Mouse (Mus musculus) C2C12 (cell line): ENCODE measurements around the gene Sppl2a. TPM values are rescaled to one million over a fixed set of nuclear protein-coding genes. Genes with fewer than 3 reads are reported as not detected.

Source experiments
- H3K27me3 ChIP-seq: one replicate; pipeline ENCODE4 v1.6.1; 2011; ENCODE audit not compliant: control insufficient read depth, insufficient read depth, insufficient read length
- H3K36me3 ChIP-seq: one replicate; pipeline ENCODE4 v1.6.1; 2011; ENCODE audit not compliant: control insufficient read depth, insufficient read depth
- H3K4me3 ChIP-seq: one replicate; pipeline ENCODE4 v1.5.1; 2011; ENCODE audit warnings: mild to moderate bottlenecking, control low read depth; ENCODE audit not compliant: poor library complexity, insufficient read depth, severe bottlenecking
- H3K79me2 ChIP-seq: one replicate; pipeline ENCODE4 v1.6.1; 2011; ENCODE audit not compliant: control insufficient read depth, insufficient read depth
- H3K79me3 ChIP-seq: one replicate; pipeline ENCODE4 v1.6.1; 2011; ENCODE audit warnings: low read depth, control low read depth
- H3ac ChIP-seq: one replicate; pipeline ENCODE3; 2011; ENCODE audit warnings: low read depth; ENCODE audit not compliant: control insufficient read depth, insufficient read length
- CEBPB ChIP-seq: IDR thresholded peaks from one replicate; pipeline ENCODE4 v1.6.1; 2011; ENCODE audit warnings: low read depth, mild to moderate bottlenecking, control low read depth, moderate library complexity
- CTCF ChIP-seq: IDR thresholded peaks from one replicate; pipeline ENCODE4 v1.5.1; 2011; ENCODE audit not compliant: control insufficient read depth, insufficient read depth, insufficient read length
- FOSL1 ChIP-seq: IDR thresholded peaks from one replicate; pipeline ENCODE4 v1.8.0; 2011; ENCODE audit warnings: mild to moderate bottlenecking, low read length; ENCODE audit not compliant: poor library complexity, insufficient read depth, severe bottlenecking
- MAX ChIP-seq: IDR thresholded peaks from one replicate; pipeline ENCODE4 v1.6.1; 2011; ENCODE audit warnings: mild to moderate bottlenecking, control low read depth
- MYOD1 ChIP-seq: IDR thresholded peaks from one replicate; pipeline ENCODE4 v1.6.1; 2011; ENCODE audit warnings: low read depth; ENCODE audit not compliant: control insufficient read depth, insufficient read length
- MYOG ChIP-seq: IDR thresholded peaks from one replicate; pipeline ENCODE4 v1.6.1; 2011; ENCODE audit not compliant: control insufficient read depth, insufficient read length; ENCODE audit errors: extremely low read depth
- USF1 ChIP-seq: IDR thresholded peaks from one replicate; pipeline ENCODE4 v1.6.1; 2011; ENCODE audit warnings: low read depth, mild to moderate bottlenecking, control low read depth, moderate library complexity
- polyA plus RNA-seq: library from polyadenylated mRNA; unstranded; fragments of >200 nt; fragmentation: generic; extraction: Trizol; gene quantifications from one replicate; pipeline ENCODE4 v1.2.1, GENCODE M21; 2012; ENCODE audit warnings: missing spikeins

The Sppl2a gene
- polyA plus RNA-seq, 1 experiment: 15.3 TPM

DNA sequence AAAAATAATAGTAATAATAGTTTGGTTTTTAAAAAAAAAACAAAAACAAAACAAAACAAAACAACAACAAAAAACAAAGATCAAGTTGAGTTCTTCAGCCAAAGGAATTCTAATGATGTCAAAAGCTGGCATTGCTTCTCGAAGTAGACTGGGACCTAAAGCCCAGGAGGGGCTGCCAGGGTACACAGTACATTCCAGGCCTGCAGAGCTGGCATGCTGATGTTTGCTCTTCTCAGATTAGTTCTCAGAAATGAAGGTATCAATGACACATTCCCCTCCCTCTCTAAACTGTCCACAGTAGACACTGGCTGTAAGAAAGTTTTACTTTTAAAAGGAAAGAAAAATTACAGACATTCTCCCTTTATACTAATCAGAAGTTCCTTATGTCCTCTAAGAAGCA, 16.8 kb downstream of the Sppl2a start:
- Histone ChIP-seq H3K36me3 (peaks cover 55% of the 10 kb centered on the region), H3K4me3 (no peak overlapping the region), H3K79me3 (no peaks in the 10 kb centered on the region), H3K27me3 (no peaks in the 10 kb centered on the region), H3ac (no peak overlapping the region), H3K79me2 (no peaks in the 10 kb centered on the region)
- TF ChIP-seq FOSL1 (no peak), CTCF (no peak), USF1 (no peak), MYOD1 (no peak), MYOG (no peak), CEBPB (no peak), MAX (no peak)

DNA sequence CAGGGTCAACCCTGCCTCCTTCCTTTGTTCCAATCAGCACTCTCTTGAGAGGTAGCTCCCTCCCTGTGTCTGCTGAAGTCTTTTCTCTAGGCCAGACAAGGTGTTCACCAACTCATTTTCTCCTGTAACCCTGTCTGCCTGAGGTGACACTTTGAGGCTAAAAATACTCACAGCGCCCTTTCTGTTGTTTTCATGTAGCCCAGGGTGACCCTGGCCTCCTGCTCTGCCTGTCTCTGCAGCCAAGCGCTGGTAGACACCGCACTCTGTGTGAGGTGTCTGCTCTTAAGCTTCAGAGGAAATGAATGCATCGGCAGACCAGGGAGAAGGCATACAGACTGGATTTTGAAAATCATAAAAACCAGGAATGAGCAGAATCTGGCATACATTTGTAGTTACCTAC, 18.9 kb downstream of the Sppl2a start:
- H3K36me3 ChIP-seq: peaks cover 45% of the 10 kb centered on the region
- TF ChIP-seq CTCF (no peak), MYOD1 (no peak), FOSL1 (no peak), CEBPB (no peak), USF1 (no peak), MYOG (no peak), MAX (no peak)

DNA sequence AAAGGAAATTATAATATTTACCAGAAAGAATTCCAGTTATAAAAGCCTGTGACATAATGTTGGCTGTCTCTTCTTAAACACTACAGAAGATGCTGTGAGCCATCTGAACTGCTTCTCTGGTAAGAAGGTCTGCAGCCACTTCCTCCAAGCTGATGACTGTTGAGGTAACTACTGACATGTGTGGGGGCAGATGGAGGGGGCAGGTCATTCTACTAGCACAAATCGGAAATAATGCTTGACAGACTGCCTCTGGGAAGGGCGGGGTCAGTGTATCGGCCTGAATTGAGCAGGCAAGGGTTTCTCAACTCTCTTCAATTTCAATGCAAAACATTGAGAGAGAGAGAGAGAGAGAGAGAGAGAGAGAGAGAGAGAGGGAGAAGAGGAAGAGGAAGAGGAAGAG, 28.9 kb downstream of the Sppl2a start:
- peaks cover 18% of the 10 kb centered on the region for H3K36me3 ChIP-seq
- TF ChIP-seq USF1 (no peak), MYOG (no peak), CEBPB (no peak), MAX (no peak), FOSL1 (no peak), MYOD1 (no peak)

More for the DNA sequence above, 18.9 kb downstream of the Sppl2a start:
- Histone ChIP-seq H3ac (no peak overlapping the region), H3K27me3 (no peaks in the 10 kb centered on the region), H3K79me2 (no peaks in the 10 kb centered on the region), H3K79me3 (no peaks in the 10 kb centered on the region), H3K4me3 (no peak overlapping the region)

GRCm38 (mm10) chr2:126897511-126897910, 35.5 kb downstream of the Sppl2a start:
- no peak overlapping the region for H3K4me3 ChIP-seq
- H3K36me3 ChIP-seq: peaks cover 7% of the 10 kb centered on the region
- no peaks in the 10 kb centered on the region for H3K79me3 ChIP-seq
- no peaks in the 10 kb centered on the region for H3K27me3 ChIP-seq
- no peak overlapping the region for H3ac ChIP-seq
- no peak for TF ChIP-seq CEBPB
- no peak for TF ChIP-seq MYOD1
- no peak for TF ChIP-seq USF1
- no peak for TF ChIP-seq FOSL1
- no peak for TF ChIP-seq CTCF
- TF ChIP-seq MYOG: no peak
- TF ChIP-seq MAX: no peak
- no peaks in the 10 kb centered on the region for H3K79me2 ChIP-seq

More for the DNA sequence above, 28.9 kb downstream of the Sppl2a start:
- H3K79me3 ChIP-seq: no peaks in the 10 kb centered on the region
- H3K79me2 ChIP-seq: no peaks in the 10 kb centered on the region
- no peaks in the 10 kb centered on the region for H3K27me3 ChIP-seq
- no peak overlapping the region for H3K4me3 ChIP-seq
- H3ac ChIP-seq: no peak overlapping the region

GRCm38 (mm10) chr2:126896941-126897340, 36.1 kb downstream of the Sppl2a start:
- TF ChIP-seq USF1 (no peak), FOSL1 (no peak), MYOG (no peak), MYOD1 (no peak), MAX (no peak), CEBPB (no peak), CTCF (no peak)
- H3K79me3 ChIP-seq: no peaks in the 10 kb centered on the region
- H3K79me2 ChIP-seq: no peaks in the 10 kb centered on the region
- H3K36me3 ChIP-seq: peaks cover 8% of the 10 kb centered on the region
- H3K27me3 ChIP-seq: no peaks in the 10 kb centered on the region
- no peak overlapping the region for H3K4me3 ChIP-seq
- H3ac ChIP-seq: no peak overlapping the region

GRCm38 (mm10) chr2:126894245-126894644, 38.8 kb downstream of the Sppl2a start:
- Histone ChIP-seq H3ac (no peak overlapping the region), H3K4me3 (no peak overlapping the region), H3K79me3 (no peaks in the 10 kb centered on the region), H3K79me2 (no peaks in the 10 kb centered on the region), H3K27me3 (no peaks in the 10 kb centered on the region), H3K36me3 (peaks cover 7% of the 10 kb centered on the region)
- TF ChIP-seq MYOD1 (no peak), CTCF (no peak), MYOG (no peak), USF1 (no peak), MAX (no peak), FOSL1 (no peak), CEBPB (no peak)
